Mouse (Mus musculus) forebrain, embryonic 13.5 days (tissue): ENCODE data around the gene Nxf7. TPM values are rescaled to one million over a fixed set of nuclear protein-coding genes. Genes with fewer than 3 reads are reported as not detected.
A peak's percentile ranks its signal among the peaks of the same experiment; 100 is the strongest.
"Not testable (repeated sequence)": the region's sequence is repeated elsewhere in the genome, so short reads cannot be mapped to it uniquely, and the experiment has no call there.

Experiments used
- ATAC-seq: fragments of 200-750 bp; cut with Nextera tagmentation; 2 replicates; pipeline ENCODE4 v1.8.0; 2017
- H3K27ac ChIP-seq: fragments of 300-500 bp; sonication (generic); 2 replicates; pipeline ENCODE4 v1.5.1; 2015; ENCODE audit warnings: inconsistent platforms, mild to moderate bottlenecking, moderate library complexity
- H3K27me3 ChIP-seq: fragments of 300-500 bp; sonication (generic); 2 replicates; pipeline ENCODE4 v1.6.1; 2015; ENCODE audit warnings: mild to moderate bottlenecking, inconsistent platforms
- H3K36me3 ChIP-seq: fragments of 300-500 bp; sonication (generic); 2 replicates; pipeline ENCODE4 v1.6.1; 2015; ENCODE audit warnings: mild to moderate bottlenecking, inconsistent platforms; ENCODE audit not compliant: poor library complexity, severe bottlenecking
- H3K4me1 ChIP-seq: fragments of 300-500 bp; sonication (generic); 2 replicates; pipeline ENCODE4 v1.6.1; 2015; ENCODE audit warnings: inconsistent platforms
- H3K4me2 ChIP-seq: fragments of 300-500 bp; sonication (generic); 2 replicates; pipeline ENCODE4 v1.6.1; 2015; ENCODE audit warnings: inconsistent platforms, mild to moderate bottlenecking, moderate library complexity
- H3K4me3 ChIP-seq: fragments of 300-500 bp; sonication (generic); 2 replicates; pipeline ENCODE4 v1.5.1; 2015; ENCODE audit warnings: mild to moderate bottlenecking, inconsistent platforms
- H3K9ac ChIP-seq: fragments of 300-500 bp; sonication (generic); 2 replicates; pipeline ENCODE4 v1.6.1; 2015; ENCODE audit warnings: mild to moderate bottlenecking, inconsistent platforms
- H3K9me3 ChIP-seq: fragments of 300-500 bp; sonication (generic); replicated peaks from 2 replicates; pipeline ENCODE4 v1.6.1; 2016; ENCODE audit warnings: inconsistent platforms
- WGBS: fragments of 180-500 bp; shearing (Covaris S2); methylation state at CpG from one replicate; pipeline ENCODE4 v1.1.7; 2015; 5-methylcytosine and 5-hydroxymethylcytosine counted together
- polyA plus RNA-seq: library from polyadenylated mRNA; unstranded; fragments of >200 nt; fragmentation: Nextera tagmentation; extraction: Ambion mirVana; gene quantifications from 2 replicates; pipeline ENCODE4 v1.2.1, GENCODE M21; 2015

Gene Nxf7
- polyA plus RNA-seq: not detected in 2 replicates

- no peak within 1 kb of the TSS for H3K9ac ChIP-seq
- no peak within 1 kb of the TSS for H3K4me2 ChIP-seq
- H3K27me3 ChIP-seq: no peaks in the 10 kb centered on the region
- no peaks in the 10 kb centered on the region; the same call in 1 of the 2 replicates for H3K9me3 ChIP-seq
- H3K36me3 ChIP-seq: no peaks in the 10 kb centered on the region
- no peak for ATAC-seq
- no peak within 1 kb of the TSS for H3K27ac ChIP-seq
- 90% methylated on average over 2 of the region's 2 CpGs for WGBS
- H3K4me1 ChIP-seq: no peaks in the 10 kb centered on the region
- no peak within 1 kb of the TSS for H3K4me3 ChIP-seq
Observed at GRCm38 (mm10) chrX:135598677-135599076, at the start of gene Nxf7. Nxf7 (minus strand) TSS chrX:135598777.

DNA sequence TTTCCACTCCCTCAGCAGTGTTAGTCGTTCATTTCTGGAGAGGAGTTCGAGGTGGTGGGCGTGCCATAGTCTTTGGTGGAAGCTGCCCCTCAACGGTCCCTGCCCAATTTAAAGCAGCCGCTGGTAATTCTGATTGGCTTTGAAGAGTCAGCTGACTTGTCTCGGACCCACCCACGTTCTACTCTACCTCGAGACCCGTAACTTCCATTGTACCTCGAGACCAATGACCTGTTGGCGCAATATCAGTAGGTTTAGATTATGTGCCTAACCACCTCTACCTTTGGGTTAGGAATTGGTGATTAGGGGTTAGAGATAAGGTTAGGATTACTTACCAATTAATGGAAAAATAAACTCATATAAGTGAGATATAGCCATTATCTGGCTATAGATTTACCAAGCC, 29.0 kb upstream of the Nxf7 start, which contains the start of gene Prame:
TSS of gene Prame (minus strand) at position 101 of the 400 bp plus-strand sequence.
- Histone ChIP-seq H3K4me2 (no peak within 1 kb of the TSS), H3K9ac (no peak within 1 kb of the TSS), H3K27ac (no peak within 1 kb of the TSS), H3K36me3 (no peaks in the 10 kb centered on the region), H3K27me3 (no peaks in the 10 kb centered on the region), H3K9me3 (no peaks in the 10 kb centered on the region), H3K4me3 (no peak within 1 kb of the TSS), H3K4me1 (no peaks in the 10 kb centered on the region)
- 91% methylated on average over 11 of the region's 11 CpGs for WGBS
- ATAC-seq: no peak

GRCm38 (mm10) chrX:135601298-135602029, 2.9 kb upstream of the Nxf7 start:
- not testable (repeated sequence) for H3K36me3 ChIP-seq, H3K27ac ChIP-seq, H3K9me3 ChIP-seq, H3K4me2 ChIP-seq, H3K4me1 ChIP-seq, H3K4me3 ChIP-seq, ATAC-seq, H3K9ac ChIP-seq, H3K27me3 ChIP-seq
- WGBS: 78% methylated on average over 3 of the region's 3 CpGs

DNA sequence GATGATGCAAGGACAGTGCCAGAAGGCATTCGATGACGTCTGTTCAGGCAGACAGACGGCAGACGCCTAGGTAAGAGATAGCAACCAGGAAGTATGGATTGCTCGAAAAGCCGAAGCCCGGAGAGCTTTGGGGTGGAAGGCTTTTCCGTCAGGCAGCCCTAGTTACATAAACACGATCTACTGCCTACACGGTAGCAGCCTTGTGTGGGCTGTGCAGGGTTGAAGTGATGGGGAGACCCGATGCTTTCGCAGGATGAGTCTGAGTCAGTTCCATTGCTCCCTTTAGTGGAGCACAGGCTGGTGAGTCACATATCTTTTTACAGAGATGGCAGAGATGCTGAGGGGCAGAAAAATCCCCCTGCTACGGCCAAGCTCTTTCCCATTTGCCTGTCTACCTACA, 481 bp downstream of the Nxf7 start:
- 92% methylated on average over 13 of the region's 13 CpGs for WGBS

DNA sequence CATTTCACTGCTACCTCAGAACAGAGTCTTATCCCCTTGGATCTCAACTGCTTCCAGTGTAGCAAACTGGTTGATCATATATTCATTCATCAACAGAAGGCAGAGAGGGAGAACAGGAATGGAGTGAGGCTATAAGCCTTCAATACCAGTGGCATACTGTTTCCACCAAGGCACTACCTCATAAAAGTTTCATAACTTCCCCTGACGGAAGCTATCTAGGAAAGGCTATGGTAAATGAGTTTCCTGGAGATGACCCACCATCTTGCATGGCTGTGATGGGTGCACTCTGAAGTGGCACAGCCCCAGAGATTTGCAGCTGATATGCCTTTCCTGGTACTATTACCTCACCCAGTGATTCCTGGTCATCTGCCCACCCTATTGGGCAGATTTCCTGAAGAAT, 22.2 kb downstream of the Nxf7 start:
- H3K4me2 ChIP-seq: no peak overlapping the region
- no peaks in the 10 kb centered on the region for H3K36me3 ChIP-seq
- no peak overlapping the region for H3K27ac ChIP-seq
- H3K9me3 ChIP-seq: no peaks in the 10 kb centered on the region
- H3K4me3 ChIP-seq: no peak overlapping the region
- no peaks in the 10 kb centered on the region for H3K4me1 ChIP-seq
- no peaks in the 10 kb centered on the region for H3K27me3 ChIP-seq
- H3K9ac ChIP-seq: no peak overlapping the region
- 100% methylated on average over 1 of the region's 1 CpGs for WGBS
- no peak for ATAC-seq

More for the DNA sequence above, 481 bp downstream of the Nxf7 start:
- no peaks in the 10 kb centered on the region for H3K4me1 ChIP-seq
- H3K9ac ChIP-seq: no peak overlapping the region
- ATAC-seq: no peak
- H3K27me3 ChIP-seq: no peaks in the 10 kb centered on the region
- H3K4me2 ChIP-seq: no peak overlapping the region
- no peak overlapping the region for H3K4me3 ChIP-seq
- H3K9me3 ChIP-seq: no peaks in the 10 kb centered on the region; the same call in 1 of the 2 replicates
- H3K27ac ChIP-seq: no peak overlapping the region
- H3K36me3 ChIP-seq: no peaks in the 10 kb centered on the region

DNA sequence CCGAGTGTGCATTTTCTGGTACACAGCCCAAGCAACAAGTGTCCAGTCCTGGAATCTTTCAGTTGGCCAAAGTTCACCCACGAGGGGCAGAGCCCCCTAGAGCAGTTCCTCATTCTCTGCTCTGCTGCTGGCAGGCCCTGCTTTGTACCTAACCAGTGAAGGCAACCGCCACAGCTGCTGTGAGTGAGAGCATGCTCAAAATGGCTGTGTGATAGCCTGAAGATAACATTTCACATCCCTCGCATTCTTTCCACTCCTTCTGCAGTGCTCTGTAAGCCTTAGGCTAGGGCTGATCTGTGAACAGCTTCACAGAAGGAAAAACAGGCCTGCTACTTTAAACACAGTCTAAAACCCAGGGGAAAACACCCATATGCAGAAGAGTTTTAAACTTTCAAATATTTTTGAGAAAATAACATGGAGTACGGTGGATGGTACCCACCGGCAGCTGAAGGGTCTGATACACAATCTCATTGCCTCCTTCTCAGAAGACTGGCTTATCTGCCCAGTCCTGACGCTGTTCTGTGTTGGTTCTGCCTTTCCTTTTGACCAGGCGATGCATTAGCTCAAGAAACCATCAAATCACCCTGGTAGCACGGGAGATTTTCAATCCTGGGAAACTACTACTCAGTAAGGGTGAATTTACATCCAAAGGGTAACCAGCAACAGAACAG, 23.5 kb downstream of the Nxf7 start:
- not testable (repeated sequence) for H3K4me2 ChIP-seq, H3K9me3 ChIP-seq, H3K4me1 ChIP-seq, H3K27me3 ChIP-seq, H3K27ac ChIP-seq, ATAC-seq, H3K9ac ChIP-seq, H3K36me3 ChIP-seq, H3K4me3 ChIP-seq
- 71% methylated on average over 9 of the region's 9 CpGs for WGBS

DNA sequence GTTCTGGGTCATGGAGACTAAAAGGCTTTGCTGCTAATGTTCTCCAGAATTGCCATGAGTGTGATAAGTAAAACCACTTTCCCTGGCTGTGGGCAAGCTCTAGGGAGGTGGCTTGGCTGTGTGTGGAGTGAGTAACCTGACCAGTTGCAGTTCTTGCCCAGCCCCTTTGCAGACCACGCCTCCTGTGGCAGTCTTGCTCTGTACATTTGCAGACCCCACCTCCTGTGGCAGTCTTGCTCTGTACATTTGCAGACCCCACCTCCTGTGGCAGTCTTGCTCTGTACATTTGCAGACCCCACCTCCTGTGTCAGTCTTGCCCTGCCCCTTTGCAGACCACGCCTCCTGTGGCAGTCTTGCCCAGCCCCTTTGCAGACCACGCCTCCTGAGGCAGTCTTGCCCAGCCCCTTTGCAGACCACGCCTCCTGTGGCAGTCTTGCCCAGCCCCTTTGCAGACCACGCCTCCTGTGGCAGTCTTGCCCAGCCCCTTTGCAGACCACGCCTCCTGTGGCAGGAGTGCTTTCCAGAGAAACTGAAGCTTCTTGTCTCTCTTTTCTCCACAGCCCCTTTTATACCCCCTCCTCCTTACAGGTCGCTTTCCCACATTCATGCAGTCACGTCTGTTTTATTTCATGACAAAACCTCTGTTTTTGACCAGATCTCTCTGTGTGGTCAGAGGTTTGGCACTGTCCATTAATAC, 24.2 kb downstream of the Nxf7 start:
- H3K27me3 ChIP-seq, H3K4me1 ChIP-seq, H3K4me3 ChIP-seq, ATAC-seq, H3K4me2 ChIP-seq, H3K9ac ChIP-seq, H3K36me3 ChIP-seq, H3K27ac ChIP-seq, H3K9me3 ChIP-seq: not testable (repeated sequence)
- WGBS: 26% methylated on average over 8 of the region's 8 CpGs

DNA sequence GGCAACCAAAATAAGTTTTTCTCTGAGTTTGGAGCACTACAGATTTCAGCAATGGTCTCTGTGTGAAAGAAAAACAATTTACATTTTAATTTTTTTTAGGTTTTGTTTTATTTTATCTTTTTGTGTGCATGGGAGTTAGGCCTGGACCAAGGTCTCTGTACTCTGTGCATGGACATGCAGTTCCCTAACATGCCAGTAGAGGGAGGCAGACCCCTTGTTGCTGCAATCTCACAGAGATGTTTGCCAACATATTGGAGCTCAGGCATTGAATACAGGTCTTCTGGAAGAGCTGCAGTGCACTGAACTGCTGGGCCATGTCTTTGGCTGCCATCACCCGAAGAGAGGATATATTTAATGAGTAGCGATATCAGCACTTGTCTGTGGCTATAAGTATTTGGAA, 29.1 kb downstream of the Nxf7 start:
- H3K36me3 ChIP-seq, H3K4me2 ChIP-seq, H3K4me3 ChIP-seq, H3K9me3 ChIP-seq, H3K27me3 ChIP-seq, H3K9ac ChIP-seq, H3K4me1 ChIP-seq, H3K27ac ChIP-seq: not testable (repeated sequence)
- WGBS: 63% methylated on average over 2 of the region's 2 CpGs
- peak; percentile 84 for ATAC-seq

DNA sequence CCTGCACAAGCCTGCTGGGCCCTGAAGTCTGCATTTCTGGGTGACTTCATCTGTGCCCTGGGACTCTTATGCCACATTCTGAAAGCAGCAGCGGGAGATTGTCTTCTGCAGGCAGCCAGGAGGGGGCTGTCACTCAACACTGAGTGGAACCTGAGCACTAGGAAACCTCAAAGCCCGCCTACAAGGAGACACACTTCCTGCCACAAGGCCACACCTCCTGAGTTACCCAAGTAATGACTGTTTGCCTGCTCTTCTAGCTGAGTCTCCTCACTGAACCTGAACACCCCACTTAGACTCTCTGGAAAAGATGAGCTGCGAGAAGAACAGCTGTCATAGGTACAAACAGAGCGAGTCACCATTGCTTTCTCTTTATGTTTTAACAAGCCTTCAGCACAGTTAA, 33.6 kb downstream of the Nxf7 start:
- H3K27me3 ChIP-seq, H3K4me1 ChIP-seq, H3K9ac ChIP-seq, H3K4me2 ChIP-seq, ATAC-seq, H3K4me3 ChIP-seq, H3K27ac ChIP-seq, H3K9me3 ChIP-seq, H3K36me3 ChIP-seq: not testable (repeated sequence)
- 51% methylated on average over 4 of the region's 4 CpGs for WGBS

- H3K4me1 ChIP-seq: no peaks in the 10 kb centered on the region
- H3K27me3 ChIP-seq: no peaks in the 10 kb centered on the region
- H3K27ac ChIP-seq: no peak overlapping the region
- no peaks in the 10 kb centered on the region for H3K36me3 ChIP-seq
- no peak overlapping the region for H3K9ac ChIP-seq
- WGBS: 63% methylated on average over 2 of the region's 2 CpGs
- ATAC-seq: no peak
- no peaks in the 10 kb centered on the region for H3K9me3 ChIP-seq
- H3K4me2 ChIP-seq: no peak overlapping the region
- H3K4me3 ChIP-seq: no peak overlapping the region
Observed at GRCm38 (mm10) chrX:135562841-135563240, 35.7 kb downstream of the Nxf7 start.

DNA sequence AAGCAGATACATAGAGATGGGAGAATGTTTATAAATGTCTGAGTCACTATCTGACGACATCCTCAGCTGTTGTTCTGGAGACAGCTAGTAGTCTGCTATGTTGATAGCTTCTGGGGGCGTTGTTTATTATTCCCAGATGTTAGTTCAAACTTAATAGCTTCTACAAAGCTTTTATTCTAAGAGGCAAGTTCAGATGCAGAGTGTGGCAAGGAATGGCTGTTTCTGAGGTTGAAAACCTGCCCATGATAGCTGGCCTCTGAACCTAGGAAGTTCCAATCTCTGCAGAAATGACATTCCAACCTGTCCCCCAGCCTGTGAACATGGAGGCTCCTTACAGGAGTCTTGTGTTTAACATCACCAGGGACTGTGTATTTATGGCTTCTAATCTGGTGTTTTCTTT, 36.9 kb downstream of the Nxf7 start:
- not testable (repeated sequence) for H3K4me1 ChIP-seq, H3K4me3 ChIP-seq, H3K4me2 ChIP-seq, H3K27ac ChIP-seq, H3K36me3 ChIP-seq, H3K9ac ChIP-seq, H3K27me3 ChIP-seq, H3K9me3 ChIP-seq, ATAC-seq
- 70% methylated on average over 2 of the region's 2 CpGs for WGBS

DNA sequence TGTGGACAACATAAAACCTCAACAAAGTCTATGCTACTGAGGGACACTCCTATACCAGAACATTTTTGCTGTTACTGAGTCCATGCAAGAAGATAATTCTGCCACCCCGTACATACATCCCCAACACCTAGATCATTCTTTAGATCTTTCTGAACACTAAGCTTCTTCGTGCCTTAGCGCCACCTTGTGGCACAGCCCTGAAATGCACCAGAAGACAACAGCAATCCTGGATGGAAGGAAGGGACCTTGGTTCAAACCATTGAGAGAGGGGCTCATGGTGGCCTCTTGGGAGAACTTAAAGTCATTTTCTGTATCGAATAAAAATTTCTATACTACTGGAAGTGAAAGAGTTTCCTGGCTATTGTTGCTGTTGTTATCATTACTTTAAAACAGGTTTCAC, 37.6 kb downstream of the Nxf7 start:
- H3K4me3 ChIP-seq, H3K4me2 ChIP-seq, H3K27me3 ChIP-seq, ATAC-seq, H3K4me1 ChIP-seq, H3K36me3 ChIP-seq, H3K27ac ChIP-seq, H3K9me3 ChIP-seq, H3K9ac ChIP-seq: not testable (repeated sequence)
- WGBS: 28% methylated on average over 4 of the region's 4 CpGs
